Mouse (Mus musculus): ENCODE measurements around the gene Pigb. TPM values are rescaled to one million over a fixed set of nuclear protein-coding genes. Genes with fewer than 3 reads are reported as not detected.

Pigb gene
- polyA plus RNA-seq, 1 experiment from 2014 or later = 18.9 TPM

GRCm38 (mm10) chr9:73006175-73006574, 34.0 kb downstream of the Pigb start:
- no peak for ATAC-seq (ENCODE audit: low FRiP score, low TSS enrichment)
- Histone ChIP-seq H3K27me3 (ENCODE audit: control insufficient read depth, insufficient read depth, low read length) (no peaks in the 10 kb centered on the region), H3K36me3 (ENCODE audit: control insufficient read depth, insufficient read depth, low read length) (peaks cover 8% of the 10 kb centered on the region; the same call in 1 of the 2 replicates), H3K4me1 (ENCODE audit: control insufficient read depth, insufficient read depth, low read length) (no peaks in the 10 kb centered on the region), H3K27ac (ENCODE audit: low read depth, low read length) (no peak overlapping the region), H3K4me2 (replicated peaks; ENCODE audit: low read depth, low read length) (no peak overlapping the region), H3K4me3 (ENCODE audit: low read length) (no peak overlapping the region), H3K9me3 (ENCODE audit: control insufficient read depth, low read length) (no peaks in the 10 kb centered on the region), H3K9ac (ENCODE audit: low read depth, low read length) (no peak overlapping the region)
- WGBS = 92% methylated on average over 3 of the region's 3 CpGs

- H3K9ac ChIP-seq (ENCODE audit: low read depth, low read length) = no peak overlapping the region
- no peak for ATAC-seq (ENCODE audit: low FRiP score, low TSS enrichment)
- 86% methylated on average over 6 of the region's 6 CpGs for WGBS
Observed at GRCm38 (mm10) chr9:73005106-73005505, 35.1 kb downstream of the Pigb start.

GRCm38 (mm10) chr9:73004076-73004475, 36.1 kb downstream of the Pigb start:
- no peaks in the 10 kb centered on the region for H3K4me1 ChIP-seq (ENCODE audit: control insufficient read depth, insufficient read depth, low read length)
- no peak overlapping the region for H3K9ac ChIP-seq (ENCODE audit: low read depth, low read length)
- H3K9me3 ChIP-seq (ENCODE audit: control insufficient read depth, low read length) = no peaks in the 10 kb centered on the region
- H3K4me3 ChIP-seq (ENCODE audit: low read length) = no peak overlapping the region
- H3K36me3 ChIP-seq (ENCODE audit: control insufficient read depth, insufficient read depth, low read length) = peaks cover 2% of the 10 kb centered on the region; the same call in 1 of the 2 replicates
- H3K27ac ChIP-seq (ENCODE audit: low read depth, low read length) = no peak overlapping the region
- H3K27me3 ChIP-seq (ENCODE audit: control insufficient read depth, insufficient read depth, low read length) = no peaks in the 10 kb centered on the region
- H3K4me2 ChIP-seq (replicated peaks; ENCODE audit: low read depth, low read length) = no peak overlapping the region
- ATAC-seq (ENCODE audit: low FRiP score, low TSS enrichment) = no peak
- 88% methylated on average over 8 of the region's 8 CpGs for WGBS

More at GRCm38 (mm10) chr9:73005106-73005505, 35.1 kb downstream of the Pigb start:
- Histone ChIP-seq H3K9me3 (ENCODE audit: control insufficient read depth, low read length) (no peaks in the 10 kb centered on the region), H3K27me3 (ENCODE audit: control insufficient read depth, insufficient read depth, low read length) (no peaks in the 10 kb centered on the region), H3K27ac (ENCODE audit: low read depth, low read length) (no peak overlapping the region), H3K4me1 (ENCODE audit: control insufficient read depth, insufficient read depth, low read length) (no peaks in the 10 kb centered on the region), H3K4me3 (ENCODE audit: low read length) (no peak overlapping the region), H3K4me2 (replicated peaks; ENCODE audit: low read depth, low read length) (no peak overlapping the region), H3K36me3 (ENCODE audit: control insufficient read depth, insufficient read depth, low read length) (peaks cover 3% of the 10 kb centered on the region; the same call in 1 of the 2 replicates)

GRCm38 (mm10) chr9:73002177-73002576, 38.0 kb downstream of the Pigb start:
- no peak overlapping the region for H3K27ac ChIP-seq (ENCODE audit: low read depth, low read length)
- H3K36me3 ChIP-seq (ENCODE audit: control insufficient read depth, insufficient read depth, low read length) = peaks cover 2% of the 10 kb centered on the region; the same call in 1 of the 2 replicates
- no peak for ATAC-seq (ENCODE audit: low FRiP score, low TSS enrichment)
- no peak overlapping the region for H3K4me2 ChIP-seq (replicated peaks; ENCODE audit: low read depth, low read length)
- H3K9me3 ChIP-seq (ENCODE audit: control insufficient read depth, low read length) = no peaks in the 10 kb centered on the region
- H3K27me3 ChIP-seq (ENCODE audit: control insufficient read depth, insufficient read depth, low read length) = no peaks in the 10 kb centered on the region
- H3K4me3 ChIP-seq (ENCODE audit: low read length) = no peak overlapping the region
- no peaks in the 10 kb centered on the region for H3K4me1 ChIP-seq (ENCODE audit: control insufficient read depth, insufficient read depth, low read length)
- H3K9ac ChIP-seq (ENCODE audit: low read depth, low read length) = no peak overlapping the region
- WGBS = 58% methylated on average over 3 of the region's 3 CpGs

- H3K36me3 ChIP-seq (ENCODE audit: control insufficient read depth, insufficient read depth, low read length) = peaks cover 2% of the 10 kb centered on the region; the same call in 1 of the 2 replicates
- no peaks in the 10 kb centered on the region for H3K4me1 ChIP-seq (ENCODE audit: control insufficient read depth, insufficient read depth, low read length)
- 91% methylated on average over 13 of the region's 13 CpGs for WGBS
- no peak overlapping the region for H3K27ac ChIP-seq (ENCODE audit: low read depth, low read length)
- no peaks in the 10 kb centered on the region for H3K27me3 ChIP-seq (ENCODE audit: control insufficient read depth, insufficient read depth, low read length)
- no peaks in the 10 kb centered on the region for H3K9me3 ChIP-seq (ENCODE audit: control insufficient read depth, low read length)
- no peak for ATAC-seq (ENCODE audit: low FRiP score, low TSS enrichment)
- H3K4me2 ChIP-seq (replicated peaks; ENCODE audit: low read depth, low read length) = no peak overlapping the region
- no peak overlapping the region for H3K4me3 ChIP-seq (ENCODE audit: low read length)
- H3K9ac ChIP-seq (ENCODE audit: low read depth, low read length) = no peak overlapping the region
Observed at GRCm38 (mm10) chr9:73001314-73002011, 38.7 kb downstream of the Pigb start.

GRCm38 (mm10) chr9:73000487-73000886, 39.7 kb downstream of the Pigb start:
- Histone ChIP-seq H3K36me3 (ENCODE audit: control insufficient read depth, insufficient read depth, low read length) (peaks cover 2% of the 10 kb centered on the region; the same call in 1 of the 2 replicates), H3K4me3 (ENCODE audit: low read length) (no peak overlapping the region), H3K4me2 (replicated peaks; ENCODE audit: low read depth, low read length) (no peak overlapping the region), H3K9me3 (ENCODE audit: control insufficient read depth, low read length) (no peaks in the 10 kb centered on the region), H3K9ac (ENCODE audit: low read depth, low read length) (no peak overlapping the region), H3K27ac (ENCODE audit: low read depth, low read length) (no peak overlapping the region), H3K4me1 (ENCODE audit: control insufficient read depth, insufficient read depth, low read length) (no peaks in the 10 kb centered on the region), H3K27me3 (ENCODE audit: control insufficient read depth, insufficient read depth, low read length) (no peaks in the 10 kb centered on the region)
- ATAC-seq (ENCODE audit: low FRiP score, low TSS enrichment) = no peak
- 67% methylated on average over 2 of the region's 2 CpGs for WGBS

- Histone ChIP-seq H3K4me3 (ENCODE audit: low read length) (no peak overlapping the region), H3K4me1 (ENCODE audit: control insufficient read depth, insufficient read depth, low read length) (no peaks in the 10 kb centered on the region), H3K36me3 (ENCODE audit: control insufficient read depth, insufficient read depth, low read length) (no peaks in the 10 kb centered on the region; the same call in 1 of the 2 replicates), H3K27ac (ENCODE audit: low read depth, low read length) (no peak overlapping the region), H3K9ac (ENCODE audit: low read depth, low read length) (no peak overlapping the region), H3K27me3 (ENCODE audit: control insufficient read depth, insufficient read depth, low read length) (no peaks in the 10 kb centered on the region), H3K9me3 (ENCODE audit: control insufficient read depth, low read length) (no peaks in the 10 kb centered on the region), H3K4me2 (replicated peaks; ENCODE audit: low read depth, low read length) (no peak overlapping the region)
- ATAC-seq (ENCODE audit: low FRiP score, low TSS enrichment) = no peak
- 72% methylated on average over 7 of the region's 7 CpGs for WGBS
Observed at GRCm38 (mm10) chr9:72996806-72997205, 43.4 kb downstream of the Pigb start.

GRCm38 (mm10) chr9:72996167-72996566, 44.0 kb downstream of the Pigb start:
- no peak for ATAC-seq (ENCODE audit: low FRiP score, low TSS enrichment)
- no peak overlapping the region for H3K4me3 ChIP-seq (ENCODE audit: low read length)
- H3K9ac ChIP-seq (ENCODE audit: low read depth, low read length) = no peak overlapping the region
- H3K4me1 ChIP-seq (ENCODE audit: control insufficient read depth, insufficient read depth, low read length) = no peaks in the 10 kb centered on the region
- no peaks in the 10 kb centered on the region for H3K36me3 ChIP-seq (ENCODE audit: control insufficient read depth, insufficient read depth, low read length)
- no peak overlapping the region for H3K27ac ChIP-seq (ENCODE audit: low read depth, low read length)
- H3K9me3 ChIP-seq (ENCODE audit: control insufficient read depth, low read length) = no peaks in the 10 kb centered on the region
- no peaks in the 10 kb centered on the region for H3K27me3 ChIP-seq (ENCODE audit: control insufficient read depth, insufficient read depth, low read length)
- no peak overlapping the region for H3K4me2 ChIP-seq (replicated peaks; ENCODE audit: low read depth, low read length)

- H3K36me3 ChIP-seq (ENCODE audit: control insufficient read depth, insufficient read depth, low read length) = no peaks in the 10 kb centered on the region
- WGBS = 86% methylated on average over 5 of the region's 5 CpGs
- ATAC-seq (ENCODE audit: low FRiP score, low TSS enrichment) = no peak
- H3K27me3 ChIP-seq (ENCODE audit: control insufficient read depth, insufficient read depth, low read length) = no peaks in the 10 kb centered on the region
- H3K4me3 ChIP-seq (ENCODE audit: low read length) = no peak overlapping the region
- H3K4me1 ChIP-seq (ENCODE audit: control insufficient read depth, insufficient read depth, low read length) = no peaks in the 10 kb centered on the region
- no peaks in the 10 kb centered on the region for H3K9me3 ChIP-seq (ENCODE audit: control insufficient read depth, low read length)
- no peak overlapping the region for H3K4me2 ChIP-seq (replicated peaks; ENCODE audit: low read depth, low read length)
- no peak overlapping the region for H3K9ac ChIP-seq (ENCODE audit: low read depth, low read length)
- no peak overlapping the region for H3K27ac ChIP-seq (ENCODE audit: low read depth, low read length)
Observed at GRCm38 (mm10) chr9:72992576-72992975, 47.6 kb downstream of the Pigb start.
